Mouse (Mus musculus): ENCODE measurements at regions not wholly inside any gene's neighbourhood (a gene's known extent, or its start where the extent isn't known, plus 50 kb on each side); places are given as distances from the start of the nearest gene placed in this dataset.

DNA sequence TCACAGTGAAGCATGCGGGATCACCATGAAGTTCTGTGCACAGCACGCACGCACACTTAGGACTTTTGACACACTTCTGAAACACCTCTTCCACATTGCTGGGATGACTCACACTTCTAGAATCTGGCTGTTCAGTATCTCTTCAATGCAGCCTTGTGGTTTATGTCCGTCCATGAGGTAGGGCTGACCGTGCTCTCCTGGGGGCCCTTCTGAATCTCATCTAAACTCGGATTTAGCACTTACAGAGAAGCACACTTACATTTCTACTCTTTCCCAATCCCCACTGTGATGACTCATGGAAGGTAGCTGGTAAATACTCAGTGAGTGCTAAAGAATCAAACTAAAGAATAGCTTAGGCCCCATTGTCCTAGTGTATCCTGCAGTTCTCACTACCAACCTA lies 142.2 kb upstream of the Rbms1 start:
- WGBS, result 92% methylated on average over 6 of the region's 6 CpGs

DNA sequence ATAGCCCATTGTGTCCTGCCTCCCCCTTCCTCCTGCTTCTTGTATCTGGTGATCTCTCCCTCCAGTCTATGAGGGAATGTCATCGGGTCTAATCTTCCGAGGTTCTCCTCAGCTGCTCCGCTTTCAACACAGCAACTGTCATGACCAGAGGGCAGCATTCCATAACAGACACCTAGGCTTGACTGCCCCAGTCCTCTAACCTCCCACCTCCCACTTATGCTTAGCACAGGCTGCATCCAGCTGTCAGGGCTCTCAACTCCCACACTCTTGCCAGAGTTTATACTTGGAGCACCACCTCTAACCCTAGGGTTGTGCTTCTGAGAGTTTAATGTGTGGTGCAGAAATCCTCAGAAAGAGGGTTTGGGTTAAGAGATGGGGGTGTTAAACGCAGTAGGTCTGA lies 137.9 kb upstream of the Rbms1 start:
- H3K27ac ChIP-seq, result no peak overlapping the region
- ATAC-seq (ENCODE audit: low FRiP score), result no peak
- no peaks in the 10 kb centered on the region for H3K4me1 ChIP-seq
- no peaks in the 10 kb centered on the region for H3K9me3 ChIP-seq (replicated peaks)
- H3K36me3 ChIP-seq, result no peaks in the 10 kb centered on the region
- no peak overlapping the region for H3K9ac ChIP-seq
- H3K4me3 ChIP-seq, result no peak overlapping the region
- no peak overlapping the region for H3K4me2 ChIP-seq (replicated peaks)
- WGBS, result 89% methylated on average over 4 of the region's 4 CpGs
- H3K27me3 ChIP-seq, result no peaks in the 10 kb centered on the region

More for the DNA sequence above, 142.2 kb upstream of the Rbms1 start:
- H3K9me3 ChIP-seq (replicated peaks), result no peaks in the 10 kb centered on the region
- no peak for ATAC-seq (ENCODE audit: low FRiP score)
- H3K27ac ChIP-seq, result no peak overlapping the region
- no peak overlapping the region for H3K4me2 ChIP-seq (replicated peaks)
- no peak overlapping the region for H3K9ac ChIP-seq
- H3K4me3 ChIP-seq, result no peak overlapping the region
- no peaks in the 10 kb centered on the region for H3K36me3 ChIP-seq
- H3K27me3 ChIP-seq, result no peaks in the 10 kb centered on the region
- no peaks in the 10 kb centered on the region for H3K4me1 ChIP-seq

DNA sequence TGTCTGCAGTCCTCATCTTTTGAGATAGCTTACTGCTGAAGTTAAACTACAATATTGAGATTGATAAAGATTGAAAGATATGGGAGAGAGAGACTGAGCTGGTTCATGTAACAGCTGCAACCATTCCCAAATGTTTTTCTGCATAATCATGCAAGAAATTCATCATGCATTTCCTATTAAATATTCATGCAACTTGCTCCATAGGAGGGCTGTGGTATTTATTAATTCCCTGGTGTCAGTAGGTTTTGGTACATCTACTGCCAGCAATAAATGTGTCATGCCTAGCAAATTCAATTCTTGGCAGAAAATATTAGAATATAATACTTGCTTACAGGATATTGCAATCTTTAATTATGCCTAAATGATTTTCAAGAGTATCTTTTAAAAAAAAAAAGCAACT lies 125.5 kb upstream of the Rbms1 start:
- no peak for ATAC-seq (ENCODE audit: low FRiP score)
- Histone ChIP-seq H3K4me1 (no peaks in the 10 kb centered on the region), H3K27me3 (no peaks in the 10 kb centered on the region), H3K4me2 (replicated peaks) (no peak overlapping the region), H3K4me3 (no peak overlapping the region), H3K27ac (no peak overlapping the region), H3K9ac (no peak overlapping the region), H3K36me3 (no peaks in the 10 kb centered on the region), H3K9me3 (replicated peaks) (no peaks in the 10 kb centered on the region)

DNA sequence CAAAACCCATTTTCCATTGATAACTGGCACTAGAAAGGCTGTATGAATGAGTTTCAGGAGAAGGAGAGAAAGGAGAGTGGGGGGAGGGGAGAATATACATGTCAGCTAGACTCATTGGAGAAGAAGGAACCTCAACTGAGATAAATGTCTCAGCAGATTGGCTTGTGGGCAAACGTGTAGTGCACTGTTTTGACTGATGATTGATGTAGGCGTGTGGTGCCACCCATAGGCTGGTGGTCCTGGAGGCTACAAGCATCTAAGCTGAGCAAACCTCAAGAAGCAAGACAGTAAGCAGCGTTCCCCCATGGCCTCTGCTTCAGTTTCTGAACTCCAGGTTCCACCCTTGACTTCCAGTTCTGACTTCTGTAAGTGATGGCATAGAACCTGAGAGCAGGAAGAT lies 121.8 kb upstream of the Rbms1 start:
- no peaks in the 10 kb centered on the region for H3K4me1 ChIP-seq
- H3K9ac ChIP-seq, result no peak overlapping the region
- no peak overlapping the region for H3K4me2 ChIP-seq (replicated peaks)
- H3K27ac ChIP-seq, result no peak overlapping the region
- 71% methylated on average over 3 of the region's 3 CpGs for WGBS
- H3K27me3 ChIP-seq, result no peaks in the 10 kb centered on the region
- no peak for ATAC-seq (ENCODE audit: low FRiP score)
- no peaks in the 10 kb centered on the region for H3K36me3 ChIP-seq
- H3K4me3 ChIP-seq, result no peak overlapping the region
- H3K9me3 ChIP-seq (replicated peaks), result no peaks in the 10 kb centered on the region

DNA sequence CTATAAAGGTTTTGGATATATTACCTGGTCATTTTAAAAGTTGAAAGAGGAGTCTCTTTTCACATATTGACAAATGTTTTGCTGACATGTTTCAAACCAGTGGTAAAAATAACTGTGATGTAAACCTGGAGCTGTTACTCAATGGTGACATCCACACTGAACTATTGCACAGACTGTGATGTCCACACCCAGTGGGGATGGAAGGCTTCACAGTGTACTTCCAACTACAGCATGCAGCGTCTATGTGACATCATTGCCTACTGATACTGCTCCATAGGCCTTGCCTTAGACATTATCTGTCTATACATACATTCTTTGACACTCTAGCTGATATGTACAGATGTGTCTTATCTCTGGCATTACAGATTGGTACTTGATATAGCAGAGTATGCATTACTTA lies 120.1 kb upstream of the Rbms1 start:
- Histone ChIP-seq H3K4me2 (replicated peaks) (no peak overlapping the region), H3K4me3 (no peak overlapping the region), H3K4me1 (no peaks in the 10 kb centered on the region), H3K36me3 (no peaks in the 10 kb centered on the region), H3K27me3 (no peaks in the 10 kb centered on the region), H3K9ac (no peak overlapping the region), H3K9me3 (replicated peaks) (no peaks in the 10 kb centered on the region), H3K27ac (no peak overlapping the region)
- ATAC-seq (ENCODE audit: low FRiP score), result no peak
- WGBS, result 81% methylated on average over 1 of the region's 1 CpGs

DNA sequence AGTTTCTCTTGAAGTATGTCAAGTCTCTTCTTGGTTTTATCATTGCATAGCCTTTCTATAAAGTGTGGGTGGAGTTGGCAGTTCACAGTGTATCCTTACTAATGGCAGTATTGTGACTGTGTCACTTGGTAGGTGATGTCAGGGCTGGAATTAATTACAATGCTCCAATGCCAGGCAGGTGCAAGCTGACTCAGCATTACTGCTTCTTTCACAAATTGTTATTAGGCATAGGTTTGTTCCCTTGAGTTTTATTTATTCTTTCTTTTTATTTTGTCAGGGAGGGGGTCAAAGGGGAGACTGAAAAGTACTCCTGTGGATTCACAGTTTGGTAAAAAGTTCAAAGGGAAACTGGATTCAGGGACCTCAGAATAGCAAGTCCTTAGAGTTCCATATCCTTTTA lies 119.6 kb upstream of the Rbms1 start:
- Histone ChIP-seq H3K9me3 (replicated peaks) (no peaks in the 10 kb centered on the region), H3K9ac (no peak overlapping the region), H3K27me3 (no peaks in the 10 kb centered on the region), H3K27ac (no peak overlapping the region), H3K4me3 (no peak overlapping the region), H3K4me1 (no peaks in the 10 kb centered on the region), H3K36me3 (no peaks in the 10 kb centered on the region), H3K4me2 (replicated peaks) (no peak overlapping the region)
- no peak for ATAC-seq (ENCODE audit: low FRiP score)

DNA sequence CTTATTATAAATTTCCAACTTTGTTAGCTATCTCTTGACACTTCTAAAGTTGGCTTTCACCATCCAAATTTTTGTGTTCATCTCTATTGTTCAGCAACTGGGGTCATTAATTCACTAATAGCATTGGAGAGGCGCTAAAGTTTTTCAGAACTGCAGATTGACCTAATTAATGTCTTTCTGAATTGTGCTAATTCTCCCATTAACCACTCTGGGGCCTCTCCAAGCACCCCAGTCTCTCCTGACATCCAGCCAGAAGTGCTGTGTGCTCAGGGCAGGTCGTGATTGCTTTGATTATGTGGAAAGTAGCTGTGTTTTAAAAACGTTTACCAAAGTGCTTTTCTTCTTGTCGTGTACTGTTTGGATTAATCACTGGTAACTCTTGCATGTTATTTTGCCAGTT lies 117.0 kb upstream of the Rbms1 start:
- 69% methylated on average over 4 of the region's 4 CpGs for WGBS
- no peak overlapping the region for H3K27ac ChIP-seq

DNA sequence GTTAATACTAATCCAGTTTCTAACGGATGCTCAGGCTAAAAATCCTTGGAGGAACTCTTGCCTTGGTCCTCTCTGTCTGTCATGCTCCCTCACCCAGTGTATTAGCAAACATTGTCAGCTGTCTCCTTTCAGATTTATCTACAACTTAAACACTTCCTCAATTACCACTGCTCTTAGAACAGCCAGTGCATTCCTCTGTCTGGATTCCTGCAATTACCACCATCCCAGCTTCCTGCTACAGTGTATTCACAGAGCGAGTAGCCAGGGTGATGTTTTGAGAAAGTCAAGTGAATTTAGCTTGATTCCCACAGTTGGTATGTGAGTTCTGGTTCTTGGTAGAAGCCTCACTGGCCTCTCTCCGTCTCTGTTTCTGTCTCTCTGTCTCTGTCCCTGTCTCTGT lies 108.0 kb upstream of the Rbms1 start:
- Histone ChIP-seq H3K36me3 (no peaks in the 10 kb centered on the region), H3K4me2 (replicated peaks) (no peak overlapping the region), H3K27ac (no peak overlapping the region), H3K4me3 (no peak overlapping the region), H3K4me1 (no peaks in the 10 kb centered on the region), H3K27me3 (no peaks in the 10 kb centered on the region), H3K9me3 (replicated peaks) (no peaks in the 10 kb centered on the region), H3K9ac (no peak overlapping the region)
- WGBS, result 63% methylated on average over 3 of the region's 3 CpGs
- no peak for ATAC-seq (ENCODE audit: low FRiP score)

More for the DNA sequence above, 117.0 kb upstream of the Rbms1 start:
- ATAC-seq (ENCODE audit: low FRiP score), result no peak
- Histone ChIP-seq H3K9ac (no peak overlapping the region), H3K27me3 (no peaks in the 10 kb centered on the region), H3K4me1 (no peaks in the 10 kb centered on the region), H3K9me3 (replicated peaks) (no peaks in the 10 kb centered on the region), H3K36me3 (no peaks in the 10 kb centered on the region), H3K4me2 (replicated peaks) (no peak overlapping the region), H3K4me3 (no peak overlapping the region)

DNA sequence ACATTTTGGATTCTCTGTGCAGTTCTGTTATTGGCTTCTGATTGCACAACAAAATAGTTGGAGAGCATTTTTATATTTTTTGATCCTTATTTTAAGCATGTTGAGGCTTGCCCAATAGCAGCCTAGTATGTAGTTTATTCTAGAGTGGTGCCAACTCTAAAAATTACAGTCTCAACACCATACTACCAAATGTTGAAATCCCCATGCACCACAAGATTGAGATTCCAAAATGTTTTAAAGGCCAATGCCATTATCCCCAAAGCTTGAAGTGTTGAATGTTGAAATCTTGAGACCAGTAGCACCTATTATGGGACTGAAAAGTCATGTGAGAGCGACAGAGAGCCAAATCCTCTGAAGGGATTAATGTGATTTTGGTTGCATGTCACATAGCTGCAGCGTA lies 104.9 kb upstream of the Rbms1 start:
- no peak overlapping the region for H3K4me2 ChIP-seq (replicated peaks)
- no peak overlapping the region for H3K9ac ChIP-seq
- H3K36me3 ChIP-seq, result no peaks in the 10 kb centered on the region
- 89% methylated on average over 2 of the region's 2 CpGs for WGBS
- no peaks in the 10 kb centered on the region for H3K9me3 ChIP-seq (replicated peaks)
- no peaks in the 10 kb centered on the region for H3K4me1 ChIP-seq
- no peak overlapping the region for H3K27ac ChIP-seq
- no peak overlapping the region for H3K4me3 ChIP-seq
- no peak for ATAC-seq (ENCODE audit: low FRiP score)
- H3K27me3 ChIP-seq, result no peaks in the 10 kb centered on the region

DNA sequence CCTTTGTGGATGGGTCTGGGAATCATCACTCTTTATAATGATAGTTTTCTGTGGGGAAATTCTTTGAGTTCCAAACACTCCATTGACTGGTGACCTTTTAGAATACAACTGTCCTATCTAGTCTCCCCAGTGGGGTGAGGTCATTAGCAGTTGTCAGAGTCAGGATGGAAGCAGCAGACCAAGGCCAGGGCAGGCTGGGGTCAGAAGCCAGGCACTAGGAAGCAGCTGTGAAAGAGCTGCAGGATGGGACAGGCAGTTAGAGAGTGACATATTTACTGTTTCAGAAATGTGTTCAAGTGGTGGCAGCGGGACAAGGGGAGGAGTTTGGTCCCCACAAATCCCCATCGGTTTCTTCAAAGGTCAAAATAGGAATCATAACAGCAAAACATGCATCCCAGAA lies 99.1 kb upstream of the Rbms1 start:
- WGBS, result 73% methylated on average over 2 of the region's 2 CpGs
- Histone ChIP-seq H3K9ac (no peak overlapping the region), H3K27me3 (no peaks in the 10 kb centered on the region), H3K9me3 (replicated peaks) (no peaks in the 10 kb centered on the region), H3K36me3 (no peaks in the 10 kb centered on the region), H3K4me1 (peaks cover 9% of the 10 kb centered on the region; the same call in 1 of the 2 replicates), H3K27ac (no peak overlapping the region), H3K4me3 (no peak overlapping the region), H3K4me2 (replicated peaks) (no peak overlapping the region)
- ATAC-seq (ENCODE audit: low FRiP score), result no peak

DNA sequence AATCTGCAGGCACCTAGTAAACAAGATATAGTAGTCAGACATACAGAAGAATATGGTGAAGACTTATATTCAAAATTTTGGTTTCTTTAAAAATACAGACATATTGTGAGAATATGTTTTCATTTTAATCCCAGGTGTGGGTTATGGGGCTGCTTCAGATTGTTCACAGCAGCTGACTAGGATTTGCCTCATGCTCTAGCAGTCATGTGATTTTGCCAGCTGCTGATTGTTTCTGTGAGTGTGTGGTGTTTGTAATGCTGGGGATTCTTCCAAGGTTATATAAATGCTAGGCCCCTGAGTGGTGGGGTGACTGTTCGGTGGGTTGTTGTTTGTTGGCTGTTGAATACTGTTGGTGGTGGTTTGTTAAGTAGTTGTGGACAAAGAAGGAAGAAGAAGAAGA lies 97.9 kb upstream of the Rbms1 start:
- Histone ChIP-seq H3K9ac (no peak overlapping the region), H3K27ac (no peak overlapping the region), H3K9me3 (replicated peaks) (no peaks in the 10 kb centered on the region), H3K27me3 (no peaks in the 10 kb centered on the region), H3K36me3 (no peaks in the 10 kb centered on the region), H3K4me1 (peaks cover 9% of the 10 kb centered on the region; the same call in 1 of the 2 replicates), H3K4me2 (replicated peaks) (no peak overlapping the region), H3K4me3 (no peak overlapping the region)
- 89% methylated on average over 1 of the region's 1 CpGs for WGBS
- ATAC-seq (ENCODE audit: low FRiP score), result no peak

DNA sequence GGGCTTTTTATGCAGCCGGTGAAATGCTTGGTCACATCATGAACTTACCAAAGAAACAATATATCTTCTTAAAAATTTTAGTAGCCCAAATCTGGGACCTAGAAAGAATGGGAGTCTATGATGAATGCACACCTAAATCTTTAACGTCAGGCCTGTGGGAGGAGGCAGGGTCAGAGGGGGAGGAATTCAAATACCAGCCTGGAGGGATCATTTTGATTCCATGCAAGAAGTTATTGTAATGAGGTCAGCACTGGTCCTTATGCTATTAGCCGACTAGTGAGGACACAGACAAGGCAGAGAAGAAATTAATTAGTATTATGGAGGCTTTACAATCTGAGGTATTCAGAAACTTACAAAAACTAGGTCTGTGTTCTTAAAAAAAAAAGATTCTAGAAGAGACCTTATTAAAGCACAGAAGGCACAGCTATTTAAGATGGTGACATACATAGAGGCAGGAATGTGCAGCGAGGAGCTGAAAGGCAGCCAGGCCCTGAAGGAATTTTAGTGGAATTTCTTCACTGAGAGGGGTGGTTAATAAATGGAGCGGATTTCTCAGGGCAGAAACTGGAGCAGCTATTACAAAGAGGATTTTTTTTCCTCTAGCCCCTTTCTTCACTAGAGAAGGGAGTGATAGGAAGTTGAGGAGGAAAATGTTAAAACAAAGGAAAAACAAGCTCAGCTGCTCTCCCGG lies 95.7 kb upstream of the Rbms1 start:
- no peak for ATAC-seq (ENCODE audit: low FRiP score)
- H3K27ac ChIP-seq, result no peak overlapping the region
- peaks cover 9% of the 10 kb centered on the region; the same call in 1 of the 2 replicates for H3K4me1 ChIP-seq
- 27% methylated on average over 6 of the region's 6 CpGs for WGBS
- H3K9ac ChIP-seq, result no peak overlapping the region
- no peak overlapping the region for H3K4me2 ChIP-seq (replicated peaks)
- H3K9me3 ChIP-seq (replicated peaks), result no peaks in the 10 kb centered on the region
- H3K27me3 ChIP-seq, result no peaks in the 10 kb centered on the region
- no peaks in the 10 kb centered on the region for H3K36me3 ChIP-seq
- H3K4me3 ChIP-seq, result no peak overlapping the region

DNA sequence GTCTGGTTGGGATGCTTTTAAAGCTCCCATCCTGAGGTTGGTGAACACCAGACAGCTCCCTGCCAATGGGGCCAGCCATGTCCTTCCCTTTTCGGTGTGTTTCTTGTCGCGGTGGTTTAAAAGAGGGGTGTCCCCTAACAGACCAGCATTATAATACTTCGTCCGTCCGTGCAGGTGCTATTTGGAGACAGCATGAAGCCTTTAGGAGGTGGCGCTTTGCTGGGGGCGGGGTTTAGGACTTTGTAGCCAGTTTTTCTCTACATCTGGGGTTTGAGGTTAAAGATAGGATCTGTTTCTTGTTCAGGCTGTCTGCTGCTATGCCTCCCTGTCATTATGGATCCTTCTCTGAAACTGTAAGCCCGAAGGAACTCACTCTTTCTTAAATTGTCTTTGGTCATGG lies 89.3 kb upstream of the Rbms1 start:
- no peak overlapping the region for H3K4me3 ChIP-seq
- no peaks in the 10 kb centered on the region for H3K4me1 ChIP-seq
- no peak overlapping the region for H3K4me2 ChIP-seq (replicated peaks)
- no peak overlapping the region for H3K9ac ChIP-seq
- H3K27me3 ChIP-seq, result no peaks in the 10 kb centered on the region
- H3K36me3 ChIP-seq, result no peaks in the 10 kb centered on the region
- WGBS, result 71% methylated on average over 9 of the region's 9 CpGs
- H3K9me3 ChIP-seq (replicated peaks), result no peaks in the 10 kb centered on the region
- no peak overlapping the region for H3K27ac ChIP-seq
- ATAC-seq (ENCODE audit: low FRiP score), result no peak
